Mouse (Mus musculus) neural tube, embryonic 14.5 days (tissue): ENCODE data around the gene Acot9. TPM values are rescaled to one million over a fixed set of nuclear protein-coding genes. Genes with fewer than 3 reads are reported as not detected.

Experiments used
- ATAC-seq: fragments of 200-750 bp; cut with Nextera tagmentation; 2 replicates; pipeline ENCODE4 v1.8.0; 2017; ENCODE audit warnings: low read depth, mild to moderate bottlenecking, moderate TSS enrichment, moderate library complexity
- H3K27ac ChIP-seq: fragments of 300-500 bp; sonication (generic); 2 replicates; pipeline ENCODE4 v1.5.1; 2014; ENCODE audit warnings: low read depth, mild to moderate bottlenecking, control low read depth, low read length, moderate library complexity, mixed read lengths
- H3K27me3 ChIP-seq: fragments of 300-500 bp; sonication (generic); 2 replicates; pipeline ENCODE4 v1.6.1; 2014; ENCODE audit warnings: low read length; ENCODE audit not compliant: control insufficient read depth, insufficient read depth
- H3K36me3 ChIP-seq: fragments of 300-500 bp; sonication (generic); 2 replicates; pipeline ENCODE4 v1.6.1; 2014; ENCODE audit warnings: low read length, mixed read lengths; ENCODE audit not compliant: control insufficient read depth, insufficient read depth
- H3K4me1 ChIP-seq: fragments of 300-500 bp; sonication (generic); 2 replicates; pipeline ENCODE4 v1.6.1; 2014; ENCODE audit warnings: low read length; ENCODE audit not compliant: control insufficient read depth, insufficient read depth
- H3K4me2 ChIP-seq: fragments of 300-500 bp; sonication (generic); 2 replicates; pipeline ENCODE4 v1.6.1; 2014; ENCODE audit warnings: mild to moderate bottlenecking, low read depth, low read length, control low read depth
- H3K4me3 ChIP-seq: fragments of 300-500 bp; sonication (generic); 2 replicates; pipeline ENCODE4 v1.5.1; 2014; ENCODE audit warnings: low read depth, low read length, control low read depth, mixed read lengths
- H3K9ac ChIP-seq: fragments of 300-500 bp; sonication (generic); replicated peaks from 2 replicates; pipeline ENCODE4 v1.6.1; 2014; ENCODE audit warnings: low read depth, mild to moderate bottlenecking, control low read depth, low read length, mixed read lengths
- H3K9me3 ChIP-seq: fragments of 300-500 bp; sonication (generic); 2 replicates; pipeline ENCODE4 v1.6.1; 2016; ENCODE audit warnings: low read length; ENCODE audit not compliant: control insufficient read depth
- WGBS: fragments of 180-500 bp; shearing (Covaris S2); extraction: QIAGEN DNeasy Blood & Tissue Kit; methylation state at CpG from one replicate; pipeline ENCODE4 v1.1.7; 2014; 5-methylcytosine and 5-hydroxymethylcytosine counted together
- polyA plus RNA-seq: library from polyadenylated mRNA; unstranded; fragments of >200 nt; fragmentation: Nextera tagmentation; extraction: Ambion mirVana; gene quantifications from 2 replicates; pipeline ENCODE4 v1.2.1, GENCODE M21; 2014

Gene Acot9
- polyA plus RNA-seq, 1 experiment from 2014 or later: 48.5 TPM

- H3K9me3 ChIP-seq: no peaks in the 10 kb centered on the region
- H3K27me3 ChIP-seq: no peaks in the 10 kb centered on the region
- no peak overlapping the region for H3K4me3 ChIP-seq
- H3K27ac ChIP-seq: no peak overlapping the region
- no peak overlapping the region for H3K4me2 ChIP-seq
- ATAC-seq: no peak
- H3K9ac ChIP-seq: no peak overlapping the region
- H3K4me1 ChIP-seq: no peaks in the 10 kb centered on the region
- 52% methylated on average over 1 of the region's 1 CpGs for WGBS
- no peaks in the 10 kb centered on the region; the same call in 1 of the 2 replicates for H3K36me3 ChIP-seq
Observed at GRCm38 (mm10) chrX:155280427-155281044, 18.3 kb downstream of the Acot9 start.

DNA sequence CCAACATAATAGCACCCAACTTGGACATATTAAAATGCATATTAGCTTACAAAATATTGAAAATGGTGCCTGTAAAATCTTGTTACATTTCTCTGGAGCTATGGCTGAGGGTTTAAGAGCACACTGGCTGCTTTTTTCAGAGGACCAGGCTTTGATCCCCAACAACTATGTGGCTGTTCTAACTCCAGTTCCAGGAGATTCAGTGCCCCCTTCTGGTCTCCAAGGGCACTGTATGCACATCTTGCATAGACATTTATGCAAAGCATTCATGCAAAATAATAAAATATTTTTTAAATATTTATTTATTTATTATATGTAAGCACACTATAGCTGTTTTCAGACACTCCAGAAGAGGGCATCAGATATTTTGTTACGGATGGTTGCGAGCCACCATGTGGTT is 44.1 kb downstream of the Acot9 start:
- no peaks in the 10 kb centered on the region for H3K27me3 ChIP-seq
- H3K9me3 ChIP-seq: no peaks in the 10 kb centered on the region
- H3K27ac ChIP-seq: no peak overlapping the region
- no peak for ATAC-seq
- no peak overlapping the region for H3K9ac ChIP-seq
- no peaks in the 10 kb centered on the region for H3K36me3 ChIP-seq
- H3K4me1 ChIP-seq: no peaks in the 10 kb centered on the region
- no peak overlapping the region for H3K4me2 ChIP-seq
- no peak overlapping the region for H3K4me3 ChIP-seq
- WGBS: 92% methylated on average over 2 of the region's 2 CpGs

DNA sequence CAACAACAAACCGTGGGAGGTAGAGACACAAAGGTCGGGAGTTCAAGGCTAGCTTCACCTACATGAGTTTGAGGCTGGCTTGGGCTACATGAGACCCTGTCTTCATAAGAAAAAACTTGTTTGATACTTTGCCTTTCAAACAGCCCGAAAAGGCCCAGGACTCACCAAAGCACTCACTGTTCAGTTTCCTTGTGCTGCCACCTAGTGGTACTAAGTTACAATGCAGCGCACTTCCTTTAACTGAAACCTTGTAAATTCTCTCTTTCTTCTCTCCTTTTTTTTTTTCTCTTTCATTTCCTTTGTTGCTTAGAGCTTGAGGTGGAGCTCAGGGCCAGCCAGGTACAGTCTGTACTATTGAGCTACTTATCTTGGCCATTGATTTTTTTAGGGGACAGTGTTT is 55.8 kb downstream of the Acot9 start:
- no peaks in the 10 kb centered on the region for H3K36me3 ChIP-seq
- H3K4me3 ChIP-seq: no peak overlapping the region
- no peaks in the 10 kb centered on the region for H3K4me1 ChIP-seq
- 49% methylated on average over 4 of the region's 4 CpGs for WGBS
- no peak overlapping the region for H3K4me2 ChIP-seq
- H3K27me3 ChIP-seq: no peaks in the 10 kb centered on the region
- H3K27ac ChIP-seq: no peak overlapping the region
- no peaks in the 10 kb centered on the region for H3K9me3 ChIP-seq
- no peak overlapping the region for H3K9ac ChIP-seq
- ATAC-seq: peak; percentile 46; the same call in 1 of the 2 replicates

GRCm38 (mm10) chrX:155337567-155337904 is 75.3 kb downstream of the Acot9 start:
- Histone ChIP-seq H3K4me3 (peak overlapping the region; percentile 51), H3K27ac (no peak overlapping the region; the same call in 1 of the 2 replicates), H3K27me3 (no peaks in the 10 kb centered on the region), H3K36me3 (no peaks in the 10 kb centered on the region), H3K9me3 (no peaks in the 10 kb centered on the region), H3K4me1 (no peaks in the 10 kb centered on the region), H3K9ac (peak overlapping the region; percentile 57), H3K4me2 (peak overlapping the region; percentile 47)
- WGBS: 20% methylated on average over 7 of the region's 7 CpGs
- no peak for ATAC-seq

DNA sequence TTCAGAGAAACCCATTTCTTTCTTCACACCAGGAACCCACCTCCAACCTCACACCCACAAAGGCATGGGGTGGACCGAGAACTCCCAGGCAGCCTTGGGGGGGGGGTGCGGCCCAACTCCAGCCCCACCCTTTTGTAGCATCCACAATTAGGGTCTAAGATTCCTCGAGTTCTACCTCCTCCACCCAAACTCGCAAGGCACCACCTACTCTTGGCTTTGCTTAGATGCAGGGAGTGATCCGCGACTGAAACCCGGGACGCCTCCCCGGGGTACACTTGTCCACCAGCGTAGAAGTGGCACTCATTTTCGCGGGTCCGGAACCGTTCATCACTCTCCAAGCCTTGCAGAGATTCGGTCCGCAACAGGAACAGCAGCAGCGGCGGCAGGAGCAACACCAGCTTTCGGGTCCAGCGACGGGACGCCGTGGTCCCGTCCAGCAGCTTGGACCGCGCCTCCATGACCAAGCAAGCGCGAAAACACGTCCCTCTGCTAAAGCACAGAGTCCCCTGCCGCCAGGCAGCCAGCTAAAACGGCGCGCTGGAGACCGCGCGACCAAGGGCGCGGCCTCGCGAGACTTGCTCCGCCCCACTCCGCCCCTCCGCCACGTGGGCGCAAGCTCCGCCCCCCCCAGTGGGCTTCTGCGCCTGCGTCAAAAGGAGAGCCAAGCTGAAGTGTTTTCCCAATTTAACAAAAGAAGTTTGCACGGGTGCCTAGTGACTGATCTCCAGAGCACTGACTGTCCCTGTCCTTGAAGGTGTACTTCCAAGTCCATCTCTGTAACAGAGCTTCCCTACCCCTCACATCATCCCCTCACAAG is 75.9 kb downstream of the Acot9 start:
- peak overlapping the region; percentile 57 for H3K9ac ChIP-seq
- WGBS: 13% methylated on average over 49 of the region's 49 CpGs
- H3K27me3 ChIP-seq: no peaks in the 10 kb centered on the region
- H3K9me3 ChIP-seq: no peaks in the 10 kb centered on the region
- ATAC-seq: peak; percentile 98
- H3K27ac ChIP-seq: peak overlapping the region; percentile 57; the same call in 1 of the 2 replicates
- H3K4me1 ChIP-seq: no peaks in the 10 kb centered on the region
- H3K4me3 ChIP-seq: peak overlapping the region; percentile 51
- no peaks in the 10 kb centered on the region for H3K36me3 ChIP-seq
- peak overlapping the region; percentile 47 for H3K4me2 ChIP-seq

- Histone ChIP-seq H3K27me3 (no peaks in the 10 kb centered on the region), H3K27ac (no peak within 1 kb of the TSS), H3K4me2 (no peak within 1 kb of the TSS), H3K36me3 (no peaks in the 10 kb centered on the region), H3K4me3 (no peak within 1 kb of the TSS), H3K4me1 (no peaks in the 10 kb centered on the region), H3K9ac (no peak within 1 kb of the TSS), H3K9me3 (no peaks in the 10 kb centered on the region)
- ATAC-seq: no peak
Observed at GRCm38 (mm10) chrX:155340654-155341053, 78.4 kb downstream of the Acot9 start, which contains the start of gene Prdx4. Gene Prdx4 (minus strand): TSS chrX:155340754.

GRCm38 (mm10) chrX:155346249-155346648 is 84.0 kb downstream of the Acot9 start:
- Histone ChIP-seq H3K27me3 (no peaks in the 10 kb centered on the region), H3K4me1 (no peaks in the 10 kb centered on the region), H3K4me3 (no peak overlapping the region), H3K27ac (no peak overlapping the region), H3K36me3 (no peaks in the 10 kb centered on the region), H3K4me2 (no peak overlapping the region), H3K9me3 (no peaks in the 10 kb centered on the region), H3K9ac (no peak overlapping the region)
- no peak for ATAC-seq
- WGBS: 96% methylated on average over 2 of the region's 2 CpGs

Other genes starting within 250 kb of the Acot9 start
- not detected in 2 replicates for gene Magea5, start 199.3 kb upstream of the Acot9 start, polyA plus RNA-seq
- not detected in 2 replicates for gene Magea1, start 172.7 kb upstream of the Acot9 start, polyA plus RNA-seq
- gene Magea2, start 168.8 kb upstream of the Acot9 start, polyA plus RNA-seq: not detected in 2 replicates
- gene Cldn34b2, start 134.0 kb upstream of the Acot9 start, polyA plus RNA-seq: not detected in 2 replicates
- 63.1 and 75.1 TPM in 2 replicates for gene Sat1, start 46.0 kb upstream of the Acot9 start, polyA plus RNA-seq
- gene Prdx4, start 78.3 kb downstream of the Acot9 start, polyA plus RNA-seq: 75.4 and 113 TPM in 2 replicates